Mouse (Mus musculus) heart, postnatal 0 days (tissue): ENCODE data around the gene Rhbg. TPM values are rescaled to one million over a fixed set of nuclear protein-coding genes. Genes with fewer than 3 reads are reported as not detected.

ENCODE experiments used
- ATAC-seq: fragments of 200-750 bp; cut with Nextera tagmentation; 2 replicates; pipeline ENCODE4 v1.8.0; 2017; ENCODE audit warnings: low read depth, moderate number of reproducible peaks, moderate library complexity; ENCODE audit not compliant: insufficient read depth
- DNase-seq: peaks from one replicate; pipeline ENCODE4 v3.0.0-alpha.2; 2016; ENCODE audit warnings: low spot score
- H3K27ac ChIP-seq: fragments of 300-500 bp; sonication (generic); 2 replicates; pipeline ENCODE4 v1.5.1; 2014; ENCODE audit warnings: low read depth, mild to moderate bottlenecking
- H3K27me3 ChIP-seq: fragments of 300-500 bp; sonication (generic); 2 replicates; pipeline ENCODE4 v1.6.1; 2014; ENCODE audit warnings: low read length, mixed read lengths; ENCODE audit not compliant: control insufficient read depth, insufficient read depth
- H3K36me3 ChIP-seq: fragments of 300-500 bp; sonication (generic); replicated peaks from 2 replicates; pipeline ENCODE4 v1.6.1; 2014; ENCODE audit warnings: low read length, mixed read lengths; ENCODE audit not compliant: control insufficient read depth, insufficient read depth
- H3K4me1 ChIP-seq: fragments of 300-500 bp; sonication (generic); 2 replicates; pipeline ENCODE4 v1.6.1; 2014; ENCODE audit warnings: antibody characterized with exemption; ENCODE audit not compliant: control insufficient read depth, insufficient read depth
- H3K4me2 ChIP-seq: fragments of 300-500 bp; sonication (generic); 2 replicates; pipeline ENCODE4 v1.6.1; 2014; ENCODE audit warnings: low read depth, mild to moderate bottlenecking, low read length, moderate library complexity
- H3K4me3 ChIP-seq: fragments of 300-500 bp; sonication (generic); 2 replicates; pipeline ENCODE4 v1.5.1; 2014; ENCODE audit warnings: low read depth, low read length
- H3K9ac ChIP-seq: fragments of 300-500 bp; sonication (generic); replicated peaks from 2 replicates; pipeline ENCODE4 v1.6.1; 2014; ENCODE audit warnings: low read depth, low read length, mixed read lengths
- H3K9me3 ChIP-seq: fragments of 300-500 bp; sonication (generic); replicated peaks from 2 replicates; pipeline ENCODE4 v1.6.1; 2016; ENCODE audit warnings: low read length; ENCODE audit not compliant: control insufficient read depth
- CTCF ChIP-seq: IDR thresholded peaks from 2 replicates; pipeline ENCODE4 v1.5.1; 2016; ENCODE audit warnings: antibody characterized with exemption, control low read depth, low read depth
- EP300 ChIP-seq: IDR thresholded peaks from 2 replicates; pipeline ENCODE4 v1.6.1; 2016; ENCODE audit warnings: antibody characterized with exemption, low read depth
- WGBS: fragments of 180-500 bp; shearing (Covaris S2); extraction: QIAGEN DNeasy Blood & Tissue Kit; methylation state at CpG from one replicate; pipeline ENCODE4 v1.1.7; 2014; 5-methylcytosine and 5-hydroxymethylcytosine counted together
- polyA plus RNA-seq: library from polyadenylated mRNA; unstranded; fragments of >200 nt; fragmentation: Nextera tagmentation; extraction: Ambion mirVana; gene quantifications from 2 replicates; pipeline ENCODE4 v1.2.1, GENCODE M21; 2015
- total RNA-seq: library from RNA; depleted of rRNA; stranded (reverse); fragments of >200 nt; gene quantifications from 2 replicates; pipeline ENCODE4 v1.2.3, GENCODE M21; 2014; ENCODE audit warnings: low replicate concordance

Rhbg gene
- total and polyA plus RNA-seq, 2 experiments from 2014 or later = not detected

- Histone ChIP-seq H3K36me3 (no peaks in the 10 kb centered on the region), H3K4me2 (no peak overlapping the region), H3K27me3 (peaks cover 98% of the 10 kb centered on the region), H3K9me3 (no peaks in the 10 kb centered on the region), H3K4me1 (peaks cover 12% of the 10 kb centered on the region), H3K9ac (no peak overlapping the region), H3K4me3 (no peak overlapping the region), H3K27ac (no peak overlapping the region)
- DNase-seq = no peak
- ATAC-seq = no peak
- WGBS = 10% methylated on average over 2 of the region's 2 CpGs
- TF ChIP-seq CTCF (no peak), EP300 (no peak)
Observed at GRCm38 (mm10) chr3:88213019-88213418, 41.5 kb downstream of the Rhbg start.

- TF ChIP-seq CTCF (no peak), EP300 (no peak)
- no peak overlapping the region for H3K27ac ChIP-seq
- no peak overlapping the region for H3K4me3 ChIP-seq
- DNase-seq (no peak), ATAC-seq (no peak)
- WGBS = 7% methylated on average over 1 of the region's 1 CpGs
- H3K9ac ChIP-seq = no peak overlapping the region
- no peak overlapping the region for H3K4me2 ChIP-seq
- peaks cover 99% of the 10 kb centered on the region for H3K27me3 ChIP-seq
- no peaks in the 10 kb centered on the region for H3K36me3 ChIP-seq
- peaks cover 12% of the 10 kb centered on the region for H3K4me1 ChIP-seq
- H3K9me3 ChIP-seq = no peaks in the 10 kb centered on the region
Observed at GRCm38 (mm10) chr3:88212356-88212755, 42.2 kb downstream of the Rhbg start.

GRCm38 (mm10) chr3:88210918-88211317 lies 43.6 kb downstream of the Rhbg start:
- 30% methylated on average over 2 of the region's 2 CpGs for WGBS
- no peak overlapping the region for H3K9ac ChIP-seq
- no peaks in the 10 kb centered on the region for H3K36me3 ChIP-seq
- H3K9me3 ChIP-seq = no peaks in the 10 kb centered on the region
- TF ChIP-seq CTCF (no peak), EP300 (no peak)
- peaks cover 99% of the 10 kb centered on the region for H3K27me3 ChIP-seq
- no peak overlapping the region for H3K27ac ChIP-seq
- H3K4me3 ChIP-seq = no peak overlapping the region
- ATAC-seq (no peak), DNase-seq (no peak)
- no peak overlapping the region for H3K4me2 ChIP-seq
- peaks cover 12% of the 10 kb centered on the region for H3K4me1 ChIP-seq

GRCm38 (mm10) chr3:88210121-88210520 lies 44.4 kb downstream of the Rhbg start:
- no peaks in the 10 kb centered on the region for H3K36me3 ChIP-seq
- no peak for TF ChIP-seq EP300
- no peak for TF ChIP-seq CTCF
- H3K9me3 ChIP-seq = no peaks in the 10 kb centered on the region
- no peak overlapping the region for H3K4me3 ChIP-seq
- H3K27ac ChIP-seq = no peak overlapping the region
- H3K9ac ChIP-seq = no peak overlapping the region
- ATAC-seq (no peak), DNase-seq (no peak)
- H3K27me3 ChIP-seq = peaks cover 99% of the 10 kb centered on the region
- peaks cover 4% of the 10 kb centered on the region for H3K4me1 ChIP-seq
- 34% methylated on average over 2 of the region's 2 CpGs for WGBS
- no peak overlapping the region for H3K4me2 ChIP-seq

- no peak for ATAC-seq
- no peak overlapping the region for H3K4me2 ChIP-seq
- H3K4me3 ChIP-seq = no peak overlapping the region
- H3K4me1 ChIP-seq = no peaks in the 10 kb centered on the region
- H3K27me3 ChIP-seq = peaks cover 99% of the 10 kb centered on the region
- TF ChIP-seq CTCF (no peak), EP300 (no peak)
- H3K9ac ChIP-seq = no peak overlapping the region
- WGBS = 5% methylated on average over 6 of the region's 6 CpGs
- H3K36me3 ChIP-seq = no peaks in the 10 kb centered on the region
- no peaks in the 10 kb centered on the region for H3K9me3 ChIP-seq
- no peak for DNase-seq
- H3K27ac ChIP-seq = no peak overlapping the region
Observed at GRCm38 (mm10) chr3:88209306-88209705, 45.2 kb downstream of the Rhbg start.

- TF ChIP-seq EP300 (no peak), CTCF (no peak)
- Histone ChIP-seq H3K36me3 (no peaks in the 10 kb centered on the region), H3K27ac (no peak overlapping the region), H3K9me3 (no peaks in the 10 kb centered on the region), H3K9ac (no peak overlapping the region), H3K4me2 (no peak overlapping the region), H3K27me3 (peaks cover 99% of the 10 kb centered on the region), H3K4me3 (no peak overlapping the region), H3K4me1 (no peaks in the 10 kb centered on the region)
- DNase-seq = no peak
- ATAC-seq = no peak
- WGBS = 19% methylated on average over 3 of the region's 3 CpGs
Observed at GRCm38 (mm10) chr3:88208226-88208720, 46.2 kb downstream of the Rhbg start.
